Mouse (Mus musculus) stomach, postnatal 0 days (tissue): ENCODE measurements around the gene Olfr231. TPM values are rescaled to one million over a fixed set of nuclear protein-coding genes. Genes with fewer than 3 reads are reported as not detected.

ENCODE experiments used
- ATAC-seq: fragments of 200-750 bp; cut with Nextera tagmentation; 2 replicates; pipeline ENCODE4 v1.8.0; 2017; ENCODE audit not compliant: low FRiP score, low TSS enrichment
- DNase-seq: peaks from one replicate; pipeline ENCODE4 v3.0.0-alpha.2; 2016; ENCODE audit warnings: low spot score
- H3K27ac ChIP-seq: fragments of 300-500 bp; sonication (generic); replicated peaks from 2 replicates; pipeline ENCODE4 v1.5.1; 2014; ENCODE audit warnings: mild to moderate bottlenecking, control low read depth
- H3K27me3 ChIP-seq: fragments of 300-500 bp; sonication (generic); 2 replicates; pipeline ENCODE4 v1.6.1; 2014; ENCODE audit warnings: low read length; ENCODE audit not compliant: control insufficient read depth, insufficient read depth
- H3K36me3 ChIP-seq: fragments of 300-500 bp; sonication (generic); 2 replicates; pipeline ENCODE4 v1.6.1; 2014; ENCODE audit warnings: low read length, mixed read lengths; ENCODE audit not compliant: control insufficient read depth, insufficient read depth
- H3K4me1 ChIP-seq: fragments of 300-500 bp; sonication (generic); replicated peaks from 2 replicates; pipeline ENCODE4 v1.6.1; 2014; ENCODE audit warnings: antibody characterized with exemption; ENCODE audit not compliant: control insufficient read depth, insufficient read depth
- H3K4me2 ChIP-seq: fragments of 300-500 bp; sonication (generic); replicated peaks from 2 replicates; pipeline ENCODE4 v1.6.1; 2014; ENCODE audit warnings: low read depth, mild to moderate bottlenecking, control low read depth, moderate library complexity
- H3K4me3 ChIP-seq: fragments of 300-500 bp; sonication (generic); 2 replicates; pipeline ENCODE4 v1.5.1; 2014; ENCODE audit warnings: low read depth, low read length, control low read depth
- H3K9ac ChIP-seq: fragments of 300-500 bp; sonication (generic); 2 replicates; pipeline ENCODE4 v1.6.1; 2014; ENCODE audit warnings: mild to moderate bottlenecking, low read length, control low read depth, mixed read lengths
- H3K9me3 ChIP-seq: fragments of 300-500 bp; sonication (generic); 2 replicates; pipeline ENCODE4 v1.6.1; 2016; ENCODE audit warnings: low read length; ENCODE audit not compliant: control insufficient read depth
- CTCF ChIP-seq: IDR thresholded peaks from 2 replicates; pipeline ENCODE4 v1.5.1; 2016; ENCODE audit warnings: antibody characterized with exemption, low read depth, mild to moderate bottlenecking, moderate library complexity
- EP300 ChIP-seq: optimal IDR thresholded peaks from 2 replicates; pipeline ENCODE3; 2016; ENCODE audit warnings: antibody characterized with exemption
- whole genome bisulfite sequencing: fragments of 180-500 bp; shearing (Covaris S2); extraction: QIAGEN DNeasy Blood & Tissue Kit; methylation state at CpG from one replicate; pipeline ENCODE4 v1.1.7; 2014; 5-methylcytosine and 5-hydroxymethylcytosine counted together
- polyA plus RNA-seq: library from polyadenylated mRNA; unstranded; fragments of >200 nt; fragmentation: Nextera tagmentation; extraction: Ambion mirVana; gene quantifications from 2 replicates; pipeline ENCODE4 v1.2.1, GENCODE M21; 2015

The Olfr231 gene
- polyA plus RNA-seq, 1 experiment from 2014 or later, result not detected

GRCm38 (mm10) chr1:174084031-174084430 lies 36.9 kb downstream of the Olfr231 start, which contains the start of gene Olfr429:
Gene Olfr429 (plus strand): TSS chr1:174084331.
- DNase-seq, result no peak

GRCm38 (mm10) chr1:174066305-174066704 lies 54.7 kb downstream of the Olfr231 start, which contains the start of gene Olfr430:
Gene Olfr430 (plus strand): TSS chr1:174066605.
- WGBS, result 84% methylated on average over 3 of the region's 3 CpGs

More at GRCm38 (mm10) chr1:174084031-174084430, 36.9 kb downstream of the Olfr231 start, which contains the start of gene Olfr429:
- Histone ChIP-seq H3K9ac (no peak within 1 kb of the TSS), H3K4me1 (no peaks in the 10 kb centered on the region), H3K4me3 (no peak within 1 kb of the TSS), H3K27me3 (no peaks in the 10 kb centered on the region), H3K36me3 (no peaks in the 10 kb centered on the region), H3K9me3 (no peaks in the 10 kb centered on the region), H3K27ac (no peak within 1 kb of the TSS), H3K4me2 (no peak within 1 kb of the TSS)
- WGBS, result 90% methylated on average over 2 of the region's 2 CpGs
- ATAC-seq, result no peak
- TF ChIP-seq EP300, result no peak

More at GRCm38 (mm10) chr1:174066305-174066704, 54.7 kb downstream of the Olfr231 start, which contains the start of gene Olfr430:
- Histone ChIP-seq H3K9me3 (no peaks in the 10 kb centered on the region), H3K9ac (no peak within 1 kb of the TSS), H3K27ac (no peak within 1 kb of the TSS), H3K4me2 (no peak within 1 kb of the TSS), H3K36me3 (no peaks in the 10 kb centered on the region), H3K27me3 (no peaks in the 10 kb centered on the region), H3K4me1 (no peaks in the 10 kb centered on the region), H3K4me3 (no peak within 1 kb of the TSS)
- TF ChIP-seq CTCF (no peak), EP300 (no peak)
- ATAC-seq (no peak), DNase-seq (no peak)

Other genes with a start within 250 kb of the Olfr231 start
- gene Ifi211, start 208.1 kb downstream of the Olfr231 start, polyA plus RNA-seq, result 1.4 TPM in 2 replicates
- gene Mndal, start 178.7 kb downstream of the Olfr231 start, polyA plus RNA-seq, result 3.8 and 4.0 TPM in 2 replicates
- gene Ifi203, start 178.5 kb downstream of the Olfr231 start, polyA plus RNA-seq, result 1.6 and 2.0 TPM in 2 replicates
- gene Ifi202b, start 138.4 kb downstream of the Olfr231 start, polyA plus RNA-seq, result 0.19 and 0.51 TPM in 2 replicates
- gene Ifi205, start 89.4 kb downstream of the Olfr231 start, polyA plus RNA-seq, result 0.33 and 0.50 TPM in 2 replicates
- not detected in 2 replicates for gene Olfr433, start 80.5 kb downstream of the Olfr231 start, polyA plus RNA-seq
- gene Olfr432, start 72.0 kb downstream of the Olfr231 start, polyA plus RNA-seq, result not detected in 2 replicates
- not detected in 2 replicates for gene Olfr430, start 54.6 kb downstream of the Olfr231 start, polyA plus RNA-seq
- not detected in 2 replicates for gene Olfr429, start 36.8 kb downstream of the Olfr231 start, polyA plus RNA-seq
- gene Olfr427, start 24.3 kb downstream of the Olfr231 start, polyA plus RNA-seq, result not detected in 2 replicates
- gene Olfr424, start 10.4 kb upstream of the Olfr231 start, polyA plus RNA-seq, result 0.11 TPM in 1 of 2 replicates, not detected in the other
- gene Olfr420, start 34.5 kb upstream of the Olfr231 start, polyA plus RNA-seq, result not detected in 2 replicates
- gene Spta1, start 51.6 kb upstream of the Olfr231 start, polyA plus RNA-seq, result 0.02 TPM in 2 replicates
- not detected in 2 replicates for gene Olfr419, start 130.9 kb upstream of the Olfr231 start, polyA plus RNA-seq
- not detected in 2 replicates for gene Mptx1, start 209.4 kb upstream of the Olfr231 start, polyA plus RNA-seq
- gene Olfr417, start 244.0 kb upstream of the Olfr231 start, polyA plus RNA-seq, result not detected in 2 replicates